Mouse (Mus musculus) ES-Bruce4 (cell line): Measurements from ENCODE around the gene Hrct1.

ENCODE experiments used
- CTCF ChIP-seq: IDR thresholded peaks from one replicate; pipeline ENCODE4 v1.8.1; 2011; ENCODE audit warnings: low read depth, low read length
- EP300 ChIP-seq: IDR thresholded peaks from 2 replicates; pipeline ENCODE4 v1.6.1; 2011; ENCODE audit warnings: low read depth, low read length; ENCODE audit not compliant: insufficient read depth
- POLR2A ChIP-seq: IDR thresholded peaks from one replicate; pipeline ENCODE4 v1.8.1; 2011; ENCODE audit warnings: low read length; ENCODE audit not compliant: insufficient read depth

DNA sequence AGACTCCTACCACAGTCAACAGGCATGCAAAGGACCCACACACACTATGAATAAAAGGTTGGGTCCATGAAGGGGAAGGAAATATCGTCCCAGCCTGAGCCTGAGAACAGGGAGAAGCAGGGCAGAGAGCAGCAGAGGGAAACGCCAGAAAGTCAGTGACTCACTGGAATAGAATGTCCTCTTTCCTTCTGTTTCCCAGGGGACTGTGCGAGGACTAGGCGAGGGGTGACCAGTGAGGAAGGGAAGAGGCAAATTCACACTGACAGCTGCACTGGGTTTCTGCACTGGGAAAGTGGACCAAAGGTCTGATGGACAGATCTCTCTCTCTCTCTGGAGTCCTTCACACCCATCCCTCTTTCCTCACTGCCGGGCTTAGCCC, 1.6 kb downstream of the Hrct1 start:
- no peak for TF ChIP-seq POLR2A
- TF ChIP-seq CTCF: no peak
- TF ChIP-seq EP300: no peak
